Mouse (Mus musculus) heart, embryonic 16.5 days (tissue): ENCODE measurements around the gene Atp11a. TPM values are rescaled to one million over a fixed set of nuclear protein-coding genes. Genes with fewer than 3 reads are reported as not detected.
A peak's percentile ranks its signal among the peaks of the same experiment; 100 is the strongest.

Experiments
- ATAC-seq: fragments of 200-750 bp; cut with Nextera tagmentation; replicated peaks from 2 replicates; pipeline ENCODE4 v1.8.0; 2017; ENCODE audit warnings: moderate number of reproducible peaks; ENCODE audit not compliant: insufficient read depth, low FRiP score; ENCODE audit errors: extremely low read depth
- H3K27ac ChIP-seq: fragments of 300-500 bp; sonication (generic); 2 replicates; pipeline ENCODE4 v1.5.1; 2014; ENCODE audit warnings: mild to moderate bottlenecking, low read length, control low read depth, moderate library complexity
- H3K27me3 ChIP-seq: fragments of 300-500 bp; sonication (generic); 2 replicates; pipeline ENCODE4 v1.6.1; 2014; ENCODE audit warnings: low read length, mixed read lengths; ENCODE audit not compliant: control insufficient read depth, insufficient read depth
- H3K36me3 ChIP-seq: fragments of 300-500 bp; sonication (generic); 2 replicates; pipeline ENCODE4 v1.6.1; 2014; ENCODE audit not compliant: control insufficient read depth, insufficient read depth
- H3K4me1 ChIP-seq: fragments of 300-500 bp; sonication (generic); 2 replicates; pipeline ENCODE4 v1.6.1; 2014; ENCODE audit warnings: low read length, mixed read lengths; ENCODE audit not compliant: control insufficient read depth, insufficient read depth
- H3K4me2 ChIP-seq: fragments of 300-500 bp; sonication (generic); 2 replicates; pipeline ENCODE4 v1.6.1; 2014; ENCODE audit warnings: low read depth, mild to moderate bottlenecking, control low read depth, low read length
- H3K4me3 ChIP-seq: fragments of 300-500 bp; sonication (generic); 2 replicates; pipeline ENCODE4 v1.5.1; 2014; ENCODE audit warnings: mild to moderate bottlenecking, control low read depth, low read length
- H3K9ac ChIP-seq: fragments of 300-500 bp; sonication (generic); 2 replicates; pipeline ENCODE4 v1.6.1; 2014; ENCODE audit warnings: low read length, control low read depth
- H3K9me3 ChIP-seq: fragments of 300-500 bp; sonication (generic); replicated peaks from 2 replicates; pipeline ENCODE4 v1.6.1; 2016; ENCODE audit warnings: low read length; ENCODE audit not compliant: control insufficient read depth
- WGBS: fragments of 180-500 bp; shearing (Covaris S2); extraction: QIAGEN DNeasy Blood & Tissue Kit; methylation state at CpG from one replicate; pipeline ENCODE4 v1.1.7; 2014; 5-methylcytosine and 5-hydroxymethylcytosine counted together
- polyA plus RNA-seq: library from polyadenylated mRNA; unstranded; fragments of >200 nt; fragmentation: Nextera tagmentation; extraction: Ambion mirVana; gene quantifications from 2 replicates; pipeline ENCODE4 v1.2.1, GENCODE M21; 2015

Atp11a gene
- polyA plus RNA-seq, 1 experiment from 2014 or later: 10.8 TPM

DNA sequence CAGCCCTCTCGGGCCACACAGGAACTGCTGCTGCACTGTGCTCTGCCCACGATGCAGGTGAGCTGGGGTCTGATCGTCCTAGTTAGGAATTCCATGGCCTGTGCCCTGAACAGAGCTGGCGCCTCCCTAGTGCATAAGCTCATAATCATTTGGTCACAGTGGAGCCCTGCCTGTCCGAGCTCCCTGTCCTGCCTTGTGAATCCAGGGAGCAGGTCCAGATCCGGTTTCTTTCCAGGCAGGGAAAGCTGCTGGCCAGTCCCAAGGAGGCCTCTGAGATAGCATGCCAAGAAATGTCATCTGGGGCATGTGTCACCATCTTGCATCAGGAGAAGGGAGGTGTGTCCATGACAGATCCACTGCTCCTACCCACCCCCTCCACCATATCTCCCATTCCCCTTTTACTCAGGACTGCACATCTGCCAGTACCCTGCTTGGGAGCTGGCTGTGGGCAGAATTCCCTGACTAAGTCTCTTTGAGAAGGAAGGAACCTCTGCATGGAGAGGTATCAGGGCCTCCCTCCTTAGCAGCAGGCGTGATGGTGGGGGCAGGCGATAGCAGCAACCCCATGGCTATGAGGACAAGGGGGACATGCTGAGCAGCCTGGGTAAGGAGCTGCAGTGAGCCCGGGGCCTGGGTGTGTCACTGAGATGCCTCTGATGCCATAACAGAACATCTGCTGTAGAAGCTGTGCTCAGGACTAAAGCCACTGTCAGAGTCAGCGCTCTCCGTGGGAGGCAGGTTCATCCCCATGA, 138.1 kb downstream of the Atp11a start:
- ATAC-seq: no peak
- WGBS: 73% methylated on average over 11 of the region's 11 CpGs
- H3K4me2 ChIP-seq: no peak overlapping the region

GRCm38 (mm10) chr8:12895535-12896150, 138.8 kb downstream of the Atp11a start:
- no peak overlapping the region for H3K4me3 ChIP-seq
- no peaks in the 10 kb centered on the region for H3K36me3 ChIP-seq
- H3K9ac ChIP-seq: no peak overlapping the region
- 54% methylated on average over 9 of the region's 9 CpGs for WGBS
- H3K4me2 ChIP-seq: no peak overlapping the region
- H3K9me3 ChIP-seq: no peaks in the 10 kb centered on the region
- H3K27ac ChIP-seq: no peak overlapping the region
- ATAC-seq: no peak
- peaks cover 8% of the 10 kb centered on the region; the same call in 1 of the 2 replicates for H3K4me1 ChIP-seq
- no peaks in the 10 kb centered on the region for H3K27me3 ChIP-seq

More for the DNA sequence above, 138.1 kb downstream of the Atp11a start:
- H3K27me3 ChIP-seq: no peaks in the 10 kb centered on the region
- no peak overlapping the region for H3K27ac ChIP-seq
- H3K4me3 ChIP-seq: no peak overlapping the region
- no peak overlapping the region for H3K9ac ChIP-seq
- H3K9me3 ChIP-seq: no peaks in the 10 kb centered on the region
- no peaks in the 10 kb centered on the region for H3K36me3 ChIP-seq
- peaks cover 8% of the 10 kb centered on the region; the same call in 1 of the 2 replicates for H3K4me1 ChIP-seq

GRCm38 (mm10) chr8:12896494-12897373, 139.9 kb downstream of the Atp11a start:
- Histone ChIP-seq H3K36me3 (no peaks in the 10 kb centered on the region), H3K27ac (no peak overlapping the region; the same call in 1 of the 2 replicates), H3K4me3 (no peak overlapping the region), H3K4me2 (no peak overlapping the region), H3K9me3 (no peaks in the 10 kb centered on the region), H3K27me3 (peaks cover 3% of the 10 kb centered on the region), H3K4me1 (peaks cover 8% of the 10 kb centered on the region; the same call in 1 of the 2 replicates), H3K9ac (no peak overlapping the region)
- peak; percentile 51 for ATAC-seq
- WGBS: 40% methylated on average over 13 of the region's 13 CpGs

DNA sequence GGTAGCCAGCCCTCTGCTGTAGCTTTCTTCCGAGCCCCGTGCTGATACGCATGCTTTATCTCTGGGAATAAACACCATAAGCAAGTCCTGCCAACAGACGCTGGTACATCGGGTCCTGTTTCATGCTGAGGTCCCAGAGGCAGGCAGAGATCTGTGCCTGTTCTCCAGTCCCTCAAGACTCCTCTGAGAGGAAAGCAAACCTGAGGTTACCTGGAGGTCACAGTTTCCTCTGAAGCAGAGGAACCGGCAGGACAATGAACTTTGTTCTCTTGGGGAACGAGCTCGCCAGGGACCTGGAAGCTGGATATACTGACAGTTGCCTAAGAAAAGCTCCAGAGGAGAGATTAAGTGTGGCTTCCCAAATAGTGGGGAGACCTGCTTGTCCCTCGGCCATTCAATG, 141.0 kb downstream of the Atp11a start:
- no peak overlapping the region for H3K9ac ChIP-seq
- peaks cover 8% of the 10 kb centered on the region; the same call in 1 of the 2 replicates for H3K4me1 ChIP-seq
- WGBS: 29% methylated on average over 9 of the region's 9 CpGs
- H3K4me2 ChIP-seq: no peak overlapping the region
- no peak overlapping the region for H3K27ac ChIP-seq
- H3K36me3 ChIP-seq: no peaks in the 10 kb centered on the region
- ATAC-seq: no peak
- H3K4me3 ChIP-seq: no peak overlapping the region
- H3K27me3 ChIP-seq: peaks cover 3% of the 10 kb centered on the region
- H3K9me3 ChIP-seq: no peaks in the 10 kb centered on the region

- no peaks in the 10 kb centered on the region for H3K36me3 ChIP-seq
- peaks cover 3% of the 10 kb centered on the region for H3K27me3 ChIP-seq
- H3K9ac ChIP-seq: no peak overlapping the region
- H3K9me3 ChIP-seq: no peaks in the 10 kb centered on the region
- peaks cover 6% of the 10 kb centered on the region for H3K4me1 ChIP-seq
- 77% methylated on average over 13 of the region's 13 CpGs for WGBS
- no peak for ATAC-seq
- no peak overlapping the region for H3K4me2 ChIP-seq
- peak overlapping the region; percentile 51 for H3K27ac ChIP-seq
- no peak overlapping the region for H3K4me3 ChIP-seq
Observed at GRCm38 (mm10) chr8:12903790-12904415, 147.1 kb downstream of the Atp11a start.

DNA sequence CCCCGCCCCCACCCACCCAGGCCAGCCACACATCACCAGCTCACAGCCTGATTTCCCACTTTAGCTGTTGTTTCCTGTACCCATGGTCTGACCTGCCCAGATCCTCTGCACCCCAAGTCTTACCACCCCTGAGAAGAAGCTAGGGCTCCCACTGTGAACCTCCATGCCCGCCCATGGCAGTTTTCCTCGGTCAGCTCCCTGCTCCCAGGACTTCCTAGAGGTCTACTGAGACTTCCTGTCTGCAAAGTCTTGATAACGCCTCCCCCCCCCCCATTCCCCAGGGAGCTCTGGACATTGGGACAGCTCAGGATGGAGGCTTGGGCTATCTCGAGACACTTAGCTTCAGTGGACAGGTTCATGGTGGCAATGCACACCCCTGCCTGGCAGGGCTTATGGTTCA, 148.3 kb downstream of the Atp11a start:
- H3K27ac ChIP-seq: peak overlapping the region; percentile 56
- H3K27me3 ChIP-seq: peaks cover 3% of the 10 kb centered on the region
- 63% methylated on average over 5 of the region's 5 CpGs for WGBS
- no peaks in the 10 kb centered on the region for H3K9me3 ChIP-seq
- H3K9ac ChIP-seq: no peak overlapping the region
- ATAC-seq: no peak; the same call in 1 of the 2 replicates
- no peaks in the 10 kb centered on the region for H3K36me3 ChIP-seq
- H3K4me3 ChIP-seq: no peak overlapping the region
- H3K4me1 ChIP-seq: peaks cover 4% of the 10 kb centered on the region
- no peak overlapping the region for H3K4me2 ChIP-seq

GRCm38 (mm10) chr8:12905599-12906321, 148.9 kb downstream of the Atp11a start:
- no peaks in the 10 kb centered on the region for H3K9me3 ChIP-seq
- peak overlapping the region; percentile 72 for H3K27ac ChIP-seq
- no peak overlapping the region for H3K9ac ChIP-seq
- peak; percentile 61 for ATAC-seq
- peaks cover 4% of the 10 kb centered on the region for H3K4me1 ChIP-seq
- no peak overlapping the region for H3K4me2 ChIP-seq
- H3K27me3 ChIP-seq: peaks cover 3% of the 10 kb centered on the region
- no peak overlapping the region for H3K4me3 ChIP-seq
- H3K36me3 ChIP-seq: no peaks in the 10 kb centered on the region
- WGBS: 66% methylated on average over 11 of the region's 11 CpGs

DNA sequence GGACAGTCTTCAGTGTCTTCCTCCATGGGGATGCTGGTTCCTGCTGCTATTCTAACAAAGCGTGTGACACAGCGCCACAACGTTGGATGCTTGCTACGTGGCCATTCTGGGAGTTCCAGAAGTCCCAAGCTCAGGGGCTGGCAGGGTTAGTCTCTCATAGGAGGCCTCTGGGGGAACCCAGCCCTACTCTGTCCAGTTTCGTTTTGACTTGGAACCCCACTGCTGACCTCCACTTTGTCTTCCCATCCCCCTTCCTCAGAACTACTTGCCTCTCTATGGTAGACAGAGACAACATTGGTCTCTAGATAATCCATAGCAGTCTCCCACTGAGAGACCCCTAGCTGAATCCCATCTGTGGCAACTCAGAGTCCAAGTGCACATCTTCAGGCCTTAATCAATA, 149.8 kb downstream of the Atp11a start:
- H3K27ac ChIP-seq: peak overlapping the region; percentile 72
- H3K27me3 ChIP-seq: no peaks in the 10 kb centered on the region
- no peaks in the 10 kb centered on the region for H3K9me3 ChIP-seq
- no peak overlapping the region for H3K4me3 ChIP-seq
- H3K9ac ChIP-seq: no peak overlapping the region
- no peak overlapping the region for H3K4me2 ChIP-seq
- H3K4me1 ChIP-seq: peaks cover 4% of the 10 kb centered on the region
- no peak for ATAC-seq
- WGBS: 70% methylated on average over 5 of the region's 5 CpGs
- H3K36me3 ChIP-seq: no peaks in the 10 kb centered on the region
